Mouse (Mus musculus) erythroblast, embryonic 14.5 days (primary cell): Measurements from ENCODE around the gene Lyzl6. TPM values are rescaled to one million over a fixed set of nuclear protein-coding genes. Genes with fewer than 3 reads are reported as not detected.

Experiments
- H3K27me3 ChIP-seq: 2 replicates; pipeline ENCODE4 v1.6.1; 2012; ENCODE audit warnings: inconsistent platforms; ENCODE audit not compliant: control insufficient read depth
- H3K36me3 ChIP-seq: 2 replicates; pipeline ENCODE4 v1.6.1; 2012; ENCODE audit warnings: mild to moderate bottlenecking, inconsistent platforms; ENCODE audit not compliant: control insufficient read depth
- H3K4me1 ChIP-seq: 2 replicates; pipeline ENCODE4 v1.6.1; 2012; ENCODE audit warnings: inconsistent platforms; ENCODE audit not compliant: control insufficient read depth
- H3K4me3 ChIP-seq: replicated peaks from 2 replicates; pipeline ENCODE3; 2012; ENCODE audit warnings: moderate library complexity, mild to moderate bottlenecking, inconsistent platforms
- H3K9me3 ChIP-seq: 2 replicates; pipeline ENCODE4 v1.6.1; 2012; ENCODE audit warnings: low read length, inconsistent platforms, mixed read lengths; ENCODE audit not compliant: control insufficient read depth
- GATA1 ChIP-seq: IDR thresholded peaks from 2 replicates; pipeline ENCODE4 v1.6.1; 2012; ENCODE audit warnings: low read length, inconsistent platforms, mixed read lengths
- TAL1 ChIP-seq: IDR thresholded peaks from 3 replicates; pipeline ENCODE4 v1.6.1; 2012; ENCODE audit warnings: low read length, inconsistent platforms, mixed read lengths
- polyA plus RNA-seq: library from polyadenylated mRNA; stranded (reverse); fragments of >175 nt; gene quantifications from 2 replicates; pipeline ENCODE4 v1.2.3, GENCODE M21; 2012

The Lyzl6 gene
- polyA plus RNA-seq, 1 experiment = not detected

DNA sequence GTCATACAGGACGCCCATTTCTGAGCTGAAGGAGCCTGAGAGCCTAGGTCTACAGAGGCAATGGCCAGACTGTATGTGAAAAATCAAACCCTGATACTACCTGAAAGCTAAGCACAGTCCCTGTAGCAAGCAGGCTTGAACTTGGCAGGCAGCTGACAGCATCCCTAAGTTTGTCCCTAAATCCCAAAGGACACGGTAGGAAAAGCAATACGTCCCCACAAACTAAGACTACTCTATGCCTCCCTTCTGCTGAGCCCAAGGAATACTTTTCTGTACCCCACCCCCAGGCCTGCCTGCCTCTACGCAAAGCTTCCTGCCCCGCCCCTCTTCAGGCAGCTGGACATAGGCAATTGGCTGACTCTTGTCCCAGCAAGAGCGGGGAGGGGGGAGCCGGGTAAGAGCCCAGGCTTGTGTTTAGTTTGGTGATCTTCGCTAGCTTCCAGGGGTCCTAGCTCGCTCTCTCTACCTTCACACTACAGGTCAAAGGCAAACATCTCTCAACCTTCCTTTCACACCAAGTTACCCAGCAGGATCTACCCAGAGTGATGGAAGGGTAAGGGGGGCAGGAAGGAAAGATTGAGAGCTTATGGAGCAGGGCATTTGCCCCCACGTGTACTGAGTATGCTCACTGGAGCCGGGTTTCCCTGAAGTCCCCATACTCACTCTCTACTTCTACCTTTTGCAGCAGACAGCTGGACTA lies 9.4 kb upstream of the Lyzl6 start:
- H3K9me3 ChIP-seq = no peaks in the 10 kb centered on the region
- peaks cover 63% of the 10 kb centered on the region for H3K27me3 ChIP-seq
- no peak overlapping the region for H3K4me3 ChIP-seq
- TF ChIP-seq GATA1 (no peak), TAL1 (no peak)
- H3K36me3 ChIP-seq = no peaks in the 10 kb centered on the region
- H3K4me1 ChIP-seq = no peaks in the 10 kb centered on the region

DNA sequence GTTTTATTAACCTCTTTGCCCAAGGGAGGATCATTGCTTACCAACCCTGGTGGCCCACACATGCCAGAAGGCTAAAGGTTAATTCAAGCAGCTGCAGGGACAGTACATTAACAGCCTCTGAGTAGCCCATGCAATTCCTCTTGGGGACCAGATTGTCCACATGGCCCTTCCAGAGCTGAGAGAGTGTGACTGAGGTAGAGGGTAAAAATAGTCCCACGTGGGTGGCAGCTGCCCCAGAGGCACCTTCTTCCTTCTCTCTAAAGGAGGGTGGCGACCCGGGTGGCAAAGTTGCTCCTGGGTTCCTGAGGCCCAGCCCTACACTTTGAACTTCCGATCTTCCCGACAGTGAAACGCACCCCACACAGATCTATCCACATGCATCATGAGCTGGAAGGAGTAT lies 7.6 kb upstream of the Lyzl6 start:
- H3K4me1 ChIP-seq = no peaks in the 10 kb centered on the region
- TF ChIP-seq TAL1 (no peak), GATA1 (no peak)
- H3K27me3 ChIP-seq = peaks cover 46% of the 10 kb centered on the region

DNA sequence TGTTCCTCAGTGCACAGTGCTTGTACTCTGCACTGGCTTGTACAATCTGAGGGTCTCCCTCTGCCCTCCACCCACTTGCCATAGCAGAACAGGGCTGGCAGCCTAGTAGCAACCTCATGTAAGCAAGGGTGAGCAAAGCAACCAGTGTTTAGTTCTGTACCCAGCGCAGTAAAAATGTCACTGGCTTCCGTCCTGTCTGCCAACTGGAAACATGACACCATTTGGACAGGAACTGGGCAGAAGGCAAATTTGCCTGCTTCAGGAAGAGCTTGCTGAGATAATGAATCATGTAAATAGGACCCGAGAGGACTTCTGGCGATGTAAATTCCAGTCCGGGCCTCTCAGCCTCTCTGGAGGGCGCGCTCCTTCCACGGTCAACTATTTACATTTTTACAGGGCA lies 7.0 kb upstream of the Lyzl6 start:
- Histone ChIP-seq H3K9me3 (no peaks in the 10 kb centered on the region), H3K27me3 (peaks cover 40% of the 10 kb centered on the region), H3K36me3 (no peaks in the 10 kb centered on the region), H3K4me3 (no peak overlapping the region), H3K4me1 (no peaks in the 10 kb centered on the region)
- TF ChIP-seq GATA1 (no peak), TAL1 (no peak)

More for the DNA sequence above, 7.6 kb upstream of the Lyzl6 start:
- no peak overlapping the region for H3K4me3 ChIP-seq
- no peaks in the 10 kb centered on the region for H3K9me3 ChIP-seq
- H3K36me3 ChIP-seq = no peaks in the 10 kb centered on the region

DNA sequence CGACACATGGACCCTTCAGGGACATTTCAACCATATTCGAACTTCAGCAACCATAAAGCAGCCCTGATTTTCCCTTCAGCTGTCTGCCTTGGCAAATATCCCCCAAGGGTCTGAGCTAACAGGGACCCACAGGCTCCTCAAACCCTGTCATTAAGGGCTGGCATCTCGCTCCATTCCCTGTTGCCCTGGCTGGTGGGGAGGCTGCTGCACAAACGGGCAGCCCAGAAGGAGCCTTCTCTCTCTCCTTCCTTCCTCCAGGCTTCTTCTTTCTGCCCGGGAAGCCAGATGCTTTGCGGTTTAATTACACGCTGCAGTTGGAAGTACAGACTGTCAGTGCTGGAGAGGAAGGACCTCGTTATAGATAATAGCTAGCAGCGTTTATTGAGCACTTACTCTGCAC lies 4.5 kb upstream of the Lyzl6 start:
- Histone ChIP-seq H3K9me3 (no peaks in the 10 kb centered on the region), H3K27me3 (peaks cover 29% of the 10 kb centered on the region), H3K36me3 (no peaks in the 10 kb centered on the region), H3K4me1 (no peaks in the 10 kb centered on the region), H3K4me3 (no peak overlapping the region)
- TF ChIP-seq TAL1 (no peak), GATA1 (no peak)

DNA sequence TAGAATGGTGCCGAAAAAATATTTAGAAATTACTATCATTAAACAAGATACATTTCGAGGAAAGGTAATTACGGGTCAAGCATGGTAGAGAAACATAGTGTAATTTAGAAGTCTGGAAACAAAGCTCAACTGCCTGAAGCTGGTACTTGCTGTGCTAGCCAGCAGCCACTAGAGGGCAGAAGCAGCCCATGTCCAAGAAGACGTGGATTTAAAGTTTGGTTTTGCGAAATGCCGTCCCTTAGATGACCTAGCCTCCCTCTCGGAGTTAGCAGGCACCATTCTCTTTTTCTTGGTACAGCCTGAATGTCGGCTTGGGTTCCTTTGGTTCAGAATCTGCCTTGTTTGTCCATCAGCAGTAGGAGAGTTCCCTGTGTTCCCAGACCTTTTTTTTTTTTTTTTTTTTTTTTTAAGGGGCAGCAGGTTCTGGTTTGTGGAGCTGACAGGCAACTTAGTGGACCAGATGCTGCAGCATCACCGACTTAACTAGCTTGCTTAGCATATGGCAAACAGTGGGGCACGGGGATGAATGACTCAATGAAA lies 787 bp upstream of the Lyzl6 start:
- Histone ChIP-seq H3K9me3 (no peaks in the 10 kb centered on the region), H3K27me3 (peaks cover 14% of the 10 kb centered on the region), H3K4me3 (no peak overlapping the region), H3K4me1 (no peaks in the 10 kb centered on the region), H3K36me3 (no peaks in the 10 kb centered on the region)
- TF ChIP-seq TAL1 = no peak
- no peak for TF ChIP-seq GATA1

DNA sequence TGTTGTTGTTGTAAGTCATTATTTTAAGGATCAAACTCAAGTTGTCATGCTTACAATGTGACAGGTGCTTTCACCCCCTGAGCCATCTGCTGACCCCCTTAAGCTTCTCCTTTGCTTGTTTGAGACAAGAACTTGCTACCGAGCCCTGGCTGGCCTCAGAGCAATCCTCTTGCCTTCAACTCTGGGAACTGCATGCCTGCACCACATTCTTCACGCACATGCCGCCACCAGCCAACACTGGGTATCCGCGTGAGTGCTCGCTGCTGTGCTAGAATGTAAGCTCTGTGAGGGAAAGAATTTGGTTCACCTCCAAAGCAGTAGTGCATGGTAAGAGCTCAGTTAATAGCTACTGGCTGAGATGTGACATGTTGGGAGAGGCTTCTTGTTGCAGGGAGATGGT lies 2.4 kb downstream of the Lyzl6 start:
- H3K27me3 ChIP-seq = peaks cover 14% of the 10 kb centered on the region
- no peaks in the 10 kb centered on the region for H3K36me3 ChIP-seq
- H3K4me3 ChIP-seq = no peak overlapping the region
- H3K9me3 ChIP-seq = peaks cover 2% of the 10 kb centered on the region; the same call in 1 of the 2 replicates
- H3K4me1 ChIP-seq = no peaks in the 10 kb centered on the region
- TF ChIP-seq TAL1 = no peak
- TF ChIP-seq GATA1 = no peak

DNA sequence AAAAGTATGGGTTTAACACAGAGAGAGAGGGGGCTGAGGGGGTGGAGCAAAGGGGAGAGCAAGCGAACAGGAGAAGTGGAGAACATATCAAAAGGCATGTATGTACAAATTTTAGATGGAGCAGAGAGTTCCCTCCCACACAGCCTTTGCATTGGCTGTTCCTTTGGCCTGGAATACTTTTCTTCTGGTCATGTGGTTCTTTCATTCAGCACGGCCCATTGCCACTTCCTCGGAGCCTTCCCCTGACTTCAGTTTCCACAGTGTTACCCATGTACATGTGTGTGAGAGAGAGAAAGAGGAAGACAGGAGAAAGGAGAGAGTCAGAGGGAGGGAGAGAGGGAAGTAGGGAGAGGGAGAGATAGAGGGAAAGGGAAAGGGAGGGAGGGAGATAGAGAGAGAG lies 3.2 kb downstream of the Lyzl6 start:
- Histone ChIP-seq H3K9me3 (peaks cover 2% of the 10 kb centered on the region; the same call in 1 of the 2 replicates), H3K27me3 (peaks cover 12% of the 10 kb centered on the region), H3K36me3 (no peaks in the 10 kb centered on the region), H3K4me1 (no peaks in the 10 kb centered on the region), H3K4me3 (no peak overlapping the region)
- TF ChIP-seq GATA1 (no peak), TAL1 (no peak)

DNA sequence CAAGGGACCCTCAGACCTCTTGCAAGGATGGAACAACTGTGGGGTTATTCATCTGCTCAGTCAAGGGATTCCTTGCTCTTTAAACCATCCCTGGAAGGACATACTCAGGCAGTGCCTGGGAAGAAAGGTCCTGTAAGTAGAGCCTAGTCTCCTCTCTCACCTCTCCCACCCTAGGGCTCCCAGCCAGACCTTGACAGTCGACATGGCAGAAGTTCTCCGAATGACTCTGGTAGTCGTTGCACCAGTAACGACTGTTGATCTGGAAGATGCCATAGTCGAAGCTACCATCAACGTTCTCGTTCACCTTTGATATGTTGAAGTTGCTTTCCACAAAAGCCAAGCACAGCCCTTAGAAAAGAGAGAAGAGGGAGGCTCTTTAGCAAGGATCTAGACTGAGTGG lies 3.9 kb downstream of the Lyzl6 start:
- no peaks in the 10 kb centered on the region for H3K4me1 ChIP-seq
- no peaks in the 10 kb centered on the region for H3K36me3 ChIP-seq
- TF ChIP-seq GATA1 = no peak
- TF ChIP-seq TAL1 = no peak
- H3K27me3 ChIP-seq = peaks cover 8% of the 10 kb centered on the region
- no peak overlapping the region for H3K4me3 ChIP-seq
- peaks cover 2% of the 10 kb centered on the region; the same call in 1 of the 2 replicates for H3K9me3 ChIP-seq

DNA sequence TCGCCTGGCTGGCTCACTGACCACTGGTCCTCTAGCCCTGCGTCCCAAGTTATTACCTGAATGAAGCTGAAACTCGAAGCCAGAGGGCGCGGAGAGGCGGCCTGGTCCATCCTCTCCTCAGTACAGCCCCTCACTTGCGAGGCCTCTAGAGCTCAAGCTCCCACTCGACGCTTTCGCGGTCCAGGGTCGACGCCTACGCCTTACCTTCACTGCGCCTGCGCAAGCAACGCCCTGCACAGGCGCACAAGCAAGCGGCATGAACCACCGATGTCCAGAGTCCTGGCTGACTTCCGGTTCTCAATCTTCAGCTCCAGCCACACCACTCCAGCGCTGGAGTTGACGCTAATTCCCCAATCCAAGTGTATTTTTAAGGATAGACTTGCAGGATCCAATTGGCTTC lies 11.2 kb downstream of the Lyzl6 start:
- Histone ChIP-seq H3K4me1 (no peaks in the 10 kb centered on the region), H3K27me3 (no peaks in the 10 kb centered on the region), H3K4me3 (no peak overlapping the region), H3K36me3 (no peaks in the 10 kb centered on the region), H3K9me3 (peaks cover 2% of the 10 kb centered on the region; the same call in 1 of the 2 replicates)
- no peak for TF ChIP-seq GATA1
- TF ChIP-seq TAL1 = no peak

DNA sequence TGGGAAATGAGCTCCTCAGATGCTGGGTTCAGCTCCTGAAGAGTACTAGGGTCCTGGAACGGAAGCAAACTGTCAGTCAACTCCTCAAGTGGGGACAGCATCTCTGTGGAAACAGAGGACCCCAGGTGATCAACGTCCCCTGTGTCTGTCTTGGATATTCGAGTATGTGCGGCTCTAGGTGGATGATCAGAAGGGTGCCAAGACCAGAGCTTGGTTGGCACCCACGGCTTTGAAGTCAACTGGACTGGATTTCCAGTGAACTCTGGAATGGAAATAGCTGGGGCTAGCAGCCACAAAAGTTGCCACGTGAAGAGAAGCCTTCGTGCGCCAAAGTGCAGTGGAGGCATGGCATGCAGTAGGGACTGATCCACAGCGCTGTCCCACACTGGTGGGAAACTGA lies 17.6 kb downstream of the Lyzl6 start, which contains the start of gene Gm884:
TSS of gene Gm884 (minus strand) at position 101 of the 400 bp plus-strand sequence.
- no peaks in the 10 kb centered on the region for H3K9me3 ChIP-seq
- H3K4me1 ChIP-seq = no peaks in the 10 kb centered on the region
- H3K36me3 ChIP-seq = no peaks in the 10 kb centered on the region
- H3K4me3 ChIP-seq = no peak within 1 kb of the TSS
- H3K27me3 ChIP-seq = no peaks in the 10 kb centered on the region
- TF ChIP-seq GATA1 (no peak), TAL1 (no peak)
